Mouse (Mus musculus) spleen, postnatal 10 days (tissue): Measurements from ENCODE around the gene Efna2.
A peak's percentile ranks its signal among the peaks of the same experiment; 100 is the strongest.

Source experiments
- DNase-seq, 2 experiments: peaks; one replicate each; pipeline ENCODE4 v3.0.0; 2021 to 2022; ENCODE audit warnings: low spot score in 2 of 2

The Efna2 gene

GRCm38 (mm10) chr10:80167460-80168037 is 11.7 kb upstream of the Efna2 start:
- peak; percentile 99 to 100 for DNase-seq

- peak; percentile 90 to 94 for DNase-seq
Measured at GRCm38 (mm10) chr10:80168038-80168661, 11.1 kb upstream of the Efna2 start.

GRCm38 (mm10) chr10:80169070-80169469 is 10.2 kb upstream of the Efna2 start:
- no peak for DNase-seq

GRCm38 (mm10) chr10:80169651-80170050 is 9.6 kb upstream of the Efna2 start:
- no peak for DNase-seq

GRCm38 (mm10) chr10:80170052-80170451 is 9.2 kb upstream of the Efna2 start:
- DNase-seq: no peak

- DNase-seq: no peak
Measured at GRCm38 (mm10) chr10:80170601-80171021, 8.7 kb upstream of the Efna2 start.

GRCm38 (mm10) chr10:80171252-80171651 is 8.0 kb upstream of the Efna2 start:
- no peak for DNase-seq

GRCm38 (mm10) chr10:80171760-80172526 is 7.3 kb upstream of the Efna2 start:
- peak in 1 of 2 experiments; percentile 36 for DNase-seq

GRCm38 (mm10) chr10:80172527-80173292 is 6.6 kb upstream of the Efna2 start, which contains the start of gene 1600002K03Rik:
Gene 1600002K03Rik (plus strand): TSS chr10:80172944.
- peak; percentile 89 to 91 for DNase-seq

- DNase-seq: no peak
Measured at GRCm38 (mm10) chr10:80173358-80173757, 5.9 kb upstream of the Efna2 start.

- no peak for DNase-seq
Measured at GRCm38 (mm10) chr10:80173955-80174640, 5.2 kb upstream of the Efna2 start.

- DNase-seq: peak in 1 of 2 experiments; percentile 69
Measured at GRCm38 (mm10) chr10:80174705-80175104, 4.6 kb upstream of the Efna2 start.

- DNase-seq: peak in 1 of 2 experiments; percentile 51
Measured at GRCm38 (mm10) chr10:80175536-80176269, 3.6 kb upstream of the Efna2 start.

- no peak for DNase-seq
Measured at GRCm38 (mm10) chr10:80176270-80176834, 2.9 kb upstream of the Efna2 start.

- DNase-seq: no peak
Measured at GRCm38 (mm10) chr10:80177441-80178279, 1.6 kb upstream of the Efna2 start.

GRCm38 (mm10) chr10:80180288-80180687 is 1.0 kb downstream of the Efna2 start:
- no peak for DNase-seq

- no peak for DNase-seq
Measured at GRCm38 (mm10) chr10:80180823-80181222, 1.5 kb downstream of the Efna2 start.

GRCm38 (mm10) chr10:80182547-80182946 is 3.3 kb downstream of the Efna2 start:
- DNase-seq: no peak

- no peak for DNase-seq
Measured at GRCm38 (mm10) chr10:80186649-80187048, 7.4 kb downstream of the Efna2 start.
